Mouse (Mus musculus) right cerebral cortex, postnatal 14 days (tissue): Measurements from ENCODE around the gene Zfp760.
"Not testable (repeated sequence)": the region's sequence is repeated elsewhere in the genome, so short reads cannot be mapped to it uniquely, and the experiment has no call there.

ENCODE experiments used
- DNase-seq: peaks from one replicate; pipeline ENCODE4 v3.0.0; 2022

Zfp760 gene

DNA sequence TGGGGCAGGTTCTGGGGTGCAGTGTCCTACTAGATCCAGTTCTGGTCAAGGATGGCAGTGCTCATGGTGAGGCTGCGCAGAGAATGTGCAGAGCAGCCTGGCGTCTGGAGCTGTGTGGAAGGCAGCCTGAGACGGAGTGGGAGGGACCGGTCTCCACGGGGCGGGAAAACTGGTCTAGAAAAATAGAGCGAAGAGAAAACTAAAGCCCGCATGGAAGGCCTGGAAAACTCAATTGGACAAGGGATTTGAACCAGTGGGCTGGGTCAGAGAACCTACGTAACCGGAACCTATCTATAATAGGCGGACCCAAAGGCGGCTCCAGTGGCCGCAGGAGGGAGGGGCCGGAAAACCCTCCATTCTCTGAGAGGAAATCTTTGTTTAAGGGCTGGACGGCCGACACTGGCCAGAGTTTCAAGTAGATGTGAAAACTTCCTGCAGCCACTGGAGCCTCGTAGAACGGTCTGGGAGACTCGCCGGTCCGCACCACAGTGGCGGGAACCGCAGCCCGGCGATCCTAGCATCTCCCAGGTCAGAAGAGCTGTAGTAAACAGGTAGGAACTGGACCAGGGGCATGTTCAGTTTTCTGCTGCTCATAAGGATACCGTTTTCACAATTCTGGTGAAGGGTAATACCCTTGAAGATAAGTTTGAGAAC is at the start of gene Zfp760:
TSS of gene Zfp760 (plus strand) at position 399 of the 654 bp plus-strand sequence.
- peak; percentile 58 for DNase-seq

DNA sequence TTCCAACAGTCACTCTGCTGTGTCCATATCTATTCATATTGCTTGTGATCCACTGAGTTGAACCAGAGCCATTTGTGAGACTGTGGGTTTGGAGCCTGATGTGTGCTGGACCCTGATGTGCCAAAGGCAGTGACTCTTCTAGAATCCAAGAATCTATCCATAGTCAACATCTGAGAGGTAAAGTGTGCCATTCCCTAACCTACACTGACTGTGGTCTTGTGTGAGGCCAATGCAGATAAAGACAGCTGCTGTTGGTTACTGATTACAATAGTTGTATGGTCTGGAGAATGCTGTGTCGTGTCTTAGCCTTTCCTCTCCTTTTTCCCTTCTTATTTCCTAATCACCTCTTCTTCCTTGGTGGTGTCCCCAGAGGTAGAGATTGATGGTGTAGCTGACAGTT is 28.7 kb upstream of the Zfp760 start:
- not testable (repeated sequence) for DNase-seq

DNA sequence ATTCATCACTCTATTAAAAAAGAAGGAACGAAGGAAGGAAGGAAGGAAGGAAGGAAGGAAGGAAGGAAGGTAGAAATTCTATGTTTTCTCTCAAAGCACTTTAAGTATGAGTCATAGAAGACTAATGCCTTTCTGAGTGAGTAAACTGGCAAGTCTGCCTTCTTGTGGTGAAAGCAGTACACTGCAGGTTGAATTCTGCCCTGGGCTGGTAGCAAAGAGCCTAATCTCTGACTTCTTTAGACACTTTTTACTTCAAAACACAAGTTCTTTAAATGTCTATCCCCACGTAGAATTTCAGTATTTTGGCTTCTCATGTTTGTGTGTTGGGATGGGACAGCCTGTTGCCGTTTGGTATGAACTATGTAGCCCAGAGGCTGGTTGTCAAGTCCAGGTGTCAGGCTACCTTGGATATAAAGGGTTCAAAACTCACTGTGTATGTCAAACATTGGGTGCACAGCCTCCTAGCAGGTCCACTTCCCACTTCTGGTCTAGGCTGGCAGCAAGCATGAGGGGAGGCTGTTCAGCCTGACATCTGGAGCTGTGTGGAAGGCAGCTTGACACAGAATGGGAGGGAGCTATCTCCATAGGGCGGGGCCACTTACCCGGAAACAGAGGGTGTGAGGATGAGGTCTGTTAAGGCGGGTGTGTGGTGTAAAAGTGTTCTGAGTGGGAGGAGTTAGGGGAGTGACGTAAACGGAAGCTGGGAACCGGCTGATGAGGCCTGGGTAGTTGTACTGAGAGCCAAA is 28.1 kb upstream of the Zfp760 start:
- DNase-seq: peak; percentile 50

DNA sequence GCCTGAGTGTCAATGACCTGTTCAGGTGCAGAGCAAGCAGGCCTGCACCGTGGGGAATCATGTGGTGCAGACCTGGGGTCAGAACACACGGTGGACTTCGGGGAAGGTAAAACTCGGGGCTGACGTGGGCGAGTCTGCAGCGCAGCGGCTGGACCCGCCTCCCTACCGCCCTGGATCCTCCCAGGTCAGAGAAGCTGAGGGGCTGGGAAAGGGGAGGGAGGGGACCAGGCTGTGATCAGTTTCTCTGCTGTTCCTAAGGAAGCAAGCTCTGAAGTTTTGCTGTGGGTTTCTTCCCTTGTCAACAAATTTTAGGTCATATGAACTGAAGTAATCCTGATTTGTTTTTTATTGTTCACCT is 27.5 kb upstream of the Zfp760 start:
- DNase-seq: not testable (repeated sequence)

DNA sequence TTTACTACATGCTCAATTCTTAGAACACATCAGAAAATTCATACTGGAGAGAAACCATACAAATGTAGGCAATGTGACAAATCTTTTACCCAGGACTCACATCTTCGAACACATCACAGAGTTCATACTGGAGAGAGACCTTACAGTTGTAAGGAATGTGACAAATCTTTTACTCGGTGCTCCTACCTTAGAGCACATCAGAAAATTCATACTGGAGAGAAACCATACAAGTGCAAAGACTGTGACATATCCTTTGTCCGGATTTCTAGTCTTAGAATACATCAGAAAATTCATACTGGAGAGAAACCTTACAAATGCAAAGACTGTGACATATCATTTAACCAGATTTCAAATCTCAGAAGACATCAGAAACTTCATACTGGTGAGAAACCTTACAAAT is 16.0 kb upstream of the Zfp760 start, which contains the start of gene Gm10226:
TSS of gene Gm10226 (plus strand) at position 301 of the 400 bp plus-strand sequence.
- no peak for DNase-seq

DNA sequence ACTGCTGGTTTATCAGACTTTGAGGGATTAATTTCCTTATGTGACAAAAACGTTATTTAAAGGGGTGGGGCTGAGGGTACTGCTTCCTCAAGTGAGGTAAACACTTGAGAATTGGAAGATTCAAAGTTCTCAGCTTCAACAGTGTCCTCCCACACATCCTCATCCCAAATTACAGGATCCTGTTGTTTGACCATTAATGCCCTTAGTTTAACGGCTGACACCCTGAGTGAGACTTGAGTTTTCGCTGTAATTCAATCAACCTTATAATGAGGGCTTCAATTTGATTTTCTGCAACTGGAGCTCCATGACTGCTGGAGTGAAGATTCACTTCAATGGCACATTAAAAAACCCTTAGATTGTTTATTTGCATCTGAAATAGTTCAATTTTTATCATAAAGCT is 14.2 kb upstream of the Zfp760 start:
- no peak for DNase-seq

DNA sequence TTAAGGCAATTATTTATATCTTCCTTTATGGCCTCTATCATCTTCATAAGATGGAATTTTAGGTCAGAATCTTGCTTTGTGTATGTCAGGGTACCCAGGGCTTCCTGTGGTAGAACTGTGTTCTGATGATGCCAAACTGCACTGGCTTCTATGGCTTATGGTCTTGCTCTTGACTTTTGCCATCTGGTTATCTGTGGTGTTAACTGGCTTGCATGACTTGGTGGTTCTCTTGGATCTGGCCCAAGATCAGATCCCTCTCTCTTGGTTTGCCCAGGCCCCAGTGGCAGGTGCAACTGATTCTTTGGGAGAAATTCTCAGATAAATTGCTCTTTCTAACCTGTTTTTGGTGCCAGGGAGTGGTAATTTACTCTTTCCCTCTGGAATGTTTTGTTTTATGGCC is 11.5 kb upstream of the Zfp760 start:
- DNase-seq: no peak

DNA sequence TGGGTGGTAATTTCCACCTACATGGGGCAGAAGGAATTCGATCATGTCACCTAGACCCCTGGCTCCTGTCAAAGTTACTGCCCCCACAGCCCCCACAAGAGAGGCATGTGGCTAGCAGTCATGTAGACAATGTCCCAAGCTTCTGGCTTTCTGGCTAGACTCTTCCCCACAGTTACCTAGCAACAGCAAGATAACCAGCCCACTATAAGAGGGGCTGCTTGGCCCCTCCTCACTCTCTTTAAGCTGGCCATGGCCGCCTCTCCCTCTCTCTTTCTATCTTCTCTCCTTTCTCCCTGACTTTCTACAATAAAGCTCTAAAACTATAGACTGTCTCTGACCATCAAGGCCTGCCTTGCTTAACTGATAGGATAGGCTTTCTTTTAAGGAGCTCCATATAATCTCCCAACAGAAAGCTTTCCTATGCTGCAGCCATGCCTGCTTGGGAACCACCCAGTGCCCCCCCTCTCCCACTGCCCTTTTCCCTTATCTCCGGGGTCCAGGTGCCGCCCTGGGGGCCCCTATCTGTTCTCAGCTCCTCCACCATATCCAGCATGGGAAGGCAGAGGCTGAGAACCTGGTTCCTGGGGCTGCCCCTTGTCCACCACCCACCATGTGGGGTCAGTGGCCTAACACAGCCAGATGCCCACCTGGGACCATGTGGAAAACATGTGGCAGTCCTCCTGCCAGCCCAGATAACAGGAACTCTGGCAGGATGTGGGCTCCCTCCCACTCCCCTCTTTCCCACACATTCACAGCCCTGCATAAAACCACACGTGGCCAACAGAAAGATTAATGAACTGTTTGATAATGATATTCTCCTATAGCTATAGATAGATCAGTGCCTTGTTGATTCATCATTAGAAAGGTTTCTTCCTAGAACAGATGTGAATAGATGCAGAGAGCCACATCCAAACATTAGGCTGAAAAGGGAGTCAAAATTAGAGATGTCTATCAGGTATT is 5.0 kb upstream of the Zfp760 start:
- no peak for DNase-seq

DNA sequence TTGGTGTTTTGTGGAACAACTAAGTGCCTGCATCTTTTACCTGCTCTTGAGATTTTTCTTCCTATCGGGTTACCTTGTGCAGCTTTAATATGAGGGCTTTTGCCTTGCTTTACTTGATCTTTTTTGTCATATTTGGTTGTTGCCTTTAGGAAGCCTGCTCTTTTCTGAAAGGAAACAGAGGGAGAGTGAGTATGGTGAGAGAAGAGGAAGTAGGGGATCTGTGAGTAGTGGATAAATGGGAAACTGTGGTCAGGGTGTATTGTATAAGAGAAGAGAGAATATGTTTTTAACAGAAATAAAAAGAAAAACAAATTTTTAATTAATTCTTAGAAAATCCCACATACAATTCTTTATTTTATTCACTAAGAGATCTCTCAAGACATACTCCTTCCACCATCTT is 4.1 kb upstream of the Zfp760 start:
- DNase-seq: no peak

DNA sequence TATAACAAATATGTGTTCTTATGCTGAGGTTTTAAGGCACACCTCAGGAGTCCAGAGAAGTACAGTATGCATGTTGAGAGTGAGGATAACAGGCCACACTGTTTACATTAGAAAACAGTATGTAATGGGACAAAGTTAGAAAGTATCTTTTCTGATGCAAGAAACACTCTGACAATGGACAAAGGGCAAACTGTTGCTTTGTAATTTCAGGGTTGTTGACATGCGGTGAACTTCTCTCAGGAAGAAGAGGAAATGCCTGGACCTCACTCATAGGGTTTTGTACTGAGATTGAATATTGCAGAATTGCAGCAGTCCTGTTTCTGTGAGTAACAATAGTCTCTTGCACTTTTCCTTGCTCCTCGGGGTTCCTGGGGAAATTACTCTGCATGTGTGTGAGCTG is 860 bp downstream of the Zfp760 start:
- no peak for DNase-seq

DNA sequence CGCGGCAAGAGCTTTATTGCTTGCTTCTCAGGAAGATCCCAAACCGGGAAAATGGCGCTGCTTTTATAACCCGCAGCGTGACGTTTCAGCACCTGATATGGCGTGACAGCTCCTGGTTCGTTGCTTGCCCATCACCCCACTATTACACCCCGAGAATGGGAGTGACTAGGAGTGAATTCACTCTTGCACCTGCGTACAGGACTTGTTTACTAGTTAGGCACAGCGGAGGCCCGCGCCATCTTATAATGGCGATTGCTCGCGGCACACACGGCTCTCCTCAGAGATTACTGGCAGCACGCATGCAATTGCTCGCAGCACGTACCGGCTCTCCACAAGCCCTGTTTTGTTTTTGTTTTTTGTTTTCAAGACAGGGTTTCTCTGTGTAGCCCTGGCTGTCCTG is 23.0 kb downstream of the Zfp760 start, which contains the start of gene Zfp229:
TSS of gene Zfp229 (plus strand) at position 301 of the 400 bp plus-strand sequence.
- not testable (repeated sequence) for DNase-seq

DNA sequence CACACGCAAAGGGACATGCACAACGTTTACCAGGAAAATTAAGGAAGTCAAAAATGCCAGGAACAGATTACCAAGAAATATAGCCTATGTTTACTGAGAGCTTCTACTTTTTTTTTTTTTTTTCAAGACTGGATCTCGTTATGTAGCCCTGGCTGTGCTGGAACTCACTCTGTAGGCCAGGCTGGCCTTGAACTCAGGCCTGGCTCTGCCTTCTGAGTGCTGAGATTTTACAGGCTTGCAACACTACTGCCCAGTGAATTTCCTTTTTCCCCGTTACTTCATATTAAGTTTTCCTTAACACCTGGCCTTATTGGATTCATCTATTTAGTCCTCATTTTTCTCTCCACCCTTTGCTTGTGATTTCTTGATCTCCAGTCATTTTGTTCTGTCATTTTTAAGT is 25.5 kb downstream of the Zfp760 start:
- no peak for DNase-seq

DNA sequence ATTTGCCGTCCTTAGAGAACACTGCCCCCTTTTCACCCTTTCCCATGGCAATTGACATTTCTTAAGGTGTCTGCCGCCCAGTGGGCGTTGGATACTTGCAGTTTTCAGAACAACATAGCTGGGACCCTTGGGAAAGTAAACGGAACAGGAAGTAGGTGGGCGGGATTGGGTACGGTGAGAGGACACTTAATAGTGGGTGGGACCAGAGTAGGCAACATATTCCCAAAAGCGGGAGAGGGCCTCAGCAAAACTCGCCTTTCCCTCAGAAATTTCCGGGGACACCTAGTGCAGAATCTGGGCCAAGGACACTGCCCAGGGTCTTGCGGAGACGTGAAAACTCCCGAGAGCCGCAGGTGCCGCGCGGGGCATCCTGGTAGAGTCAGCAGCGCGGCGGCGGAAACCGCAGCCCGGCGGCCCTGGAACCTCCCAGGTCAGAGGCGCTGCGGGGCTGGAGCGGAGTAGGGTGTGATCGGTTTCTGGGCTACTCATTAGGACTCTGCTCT is 26.0 kb downstream of the Zfp760 start:
- peak; percentile 48 for DNase-seq

DNA sequence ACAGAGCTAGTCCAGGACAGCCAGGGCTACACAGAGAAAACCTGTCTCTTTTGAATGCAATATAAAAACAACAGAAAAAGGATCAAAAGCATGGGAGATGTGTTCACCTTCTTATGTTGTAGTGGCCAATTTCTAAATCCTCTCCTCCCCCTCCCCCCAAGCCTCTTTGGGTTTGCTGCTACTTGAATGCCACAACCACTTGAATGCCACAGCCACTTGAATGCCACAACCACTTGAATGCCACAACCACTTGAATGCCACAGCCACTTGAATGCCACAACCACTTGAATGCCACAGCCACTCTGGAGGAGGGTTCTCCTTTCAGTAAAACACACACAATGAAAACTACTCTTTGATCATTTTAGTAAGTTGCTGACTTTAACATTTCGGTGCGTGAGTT is 45.2 kb downstream of the Zfp760 start:
- no peak for DNase-seq

DNA sequence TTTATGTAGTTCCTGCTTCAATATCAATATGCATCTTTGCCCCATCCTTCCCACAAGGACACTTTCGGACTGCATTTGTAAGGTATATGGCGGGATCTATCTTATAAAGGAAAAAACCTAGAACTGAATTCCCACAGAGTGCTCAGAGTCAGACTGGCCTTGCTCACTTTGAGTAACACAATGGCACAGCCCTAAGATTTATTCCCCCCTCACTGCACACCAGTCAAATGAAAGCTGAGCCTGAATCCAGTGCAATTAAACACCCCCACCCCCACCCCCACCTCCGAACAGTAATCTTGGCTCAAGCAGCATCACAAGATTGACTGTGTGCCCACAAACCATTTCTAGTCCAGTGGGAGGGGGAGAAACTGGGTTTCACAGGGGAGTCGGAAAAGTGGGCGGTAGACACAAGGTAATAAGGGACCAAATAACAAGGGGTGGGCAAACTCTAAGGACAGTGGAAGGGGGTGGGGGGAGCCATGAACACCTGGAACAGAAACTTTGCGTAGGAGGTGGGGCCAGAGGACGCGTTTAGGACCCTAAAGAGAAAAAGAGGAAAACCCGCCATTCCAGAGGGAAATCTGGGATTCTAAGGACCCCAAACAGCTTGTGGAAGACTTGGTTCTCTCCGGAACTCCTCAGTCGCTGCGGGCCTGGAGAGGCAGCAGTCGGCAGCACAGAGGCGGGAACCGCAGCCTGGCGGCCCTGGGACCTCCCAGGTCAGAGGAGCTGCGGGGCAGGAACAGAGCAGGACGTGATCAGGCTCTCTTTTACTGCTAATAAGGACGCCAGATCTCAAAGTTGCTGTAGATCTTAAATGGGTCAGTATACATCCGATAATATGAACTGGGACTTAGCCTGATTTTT is 46.0 kb downstream of the Zfp760 start:
- peak; percentile 4 for DNase-seq

DNA sequence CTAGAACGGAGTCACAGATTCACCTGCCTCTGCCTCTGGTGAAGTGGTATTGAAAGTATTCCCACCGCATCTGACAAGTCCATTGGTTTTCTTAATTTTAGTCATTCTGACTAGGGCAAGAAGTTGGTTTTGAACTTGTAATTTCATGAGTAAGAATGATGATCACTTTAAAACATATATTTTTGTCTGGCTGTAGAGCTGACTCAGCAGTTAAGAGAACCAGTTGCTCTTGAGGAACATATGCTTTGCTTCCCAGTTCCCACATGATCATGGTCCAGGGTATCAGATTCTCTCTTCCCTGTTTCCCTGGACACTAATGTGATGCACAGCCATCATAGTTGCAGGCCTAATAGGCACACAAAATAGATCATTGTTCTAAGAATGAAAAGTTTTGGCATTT is 62.8 kb downstream of the Zfp760 start:
- no peak for DNase-seq
